Mouse (Mus musculus): ENCODE measurements around the gene Hyal1. TPM values are rescaled to one million over a fixed set of nuclear protein-coding genes. Genes with fewer than 3 reads are reported as not detected.

Hyal1 gene
- 4.6 TPM for polyA plus RNA-seq (2015; fragmentation: Illumina TruSeq; extraction: RNeasy Lipid Tissue Mini Kit (QIAGEN cat#74804); ENCODE audit: insufficient read depth, low replicate concordance)

DNA sequence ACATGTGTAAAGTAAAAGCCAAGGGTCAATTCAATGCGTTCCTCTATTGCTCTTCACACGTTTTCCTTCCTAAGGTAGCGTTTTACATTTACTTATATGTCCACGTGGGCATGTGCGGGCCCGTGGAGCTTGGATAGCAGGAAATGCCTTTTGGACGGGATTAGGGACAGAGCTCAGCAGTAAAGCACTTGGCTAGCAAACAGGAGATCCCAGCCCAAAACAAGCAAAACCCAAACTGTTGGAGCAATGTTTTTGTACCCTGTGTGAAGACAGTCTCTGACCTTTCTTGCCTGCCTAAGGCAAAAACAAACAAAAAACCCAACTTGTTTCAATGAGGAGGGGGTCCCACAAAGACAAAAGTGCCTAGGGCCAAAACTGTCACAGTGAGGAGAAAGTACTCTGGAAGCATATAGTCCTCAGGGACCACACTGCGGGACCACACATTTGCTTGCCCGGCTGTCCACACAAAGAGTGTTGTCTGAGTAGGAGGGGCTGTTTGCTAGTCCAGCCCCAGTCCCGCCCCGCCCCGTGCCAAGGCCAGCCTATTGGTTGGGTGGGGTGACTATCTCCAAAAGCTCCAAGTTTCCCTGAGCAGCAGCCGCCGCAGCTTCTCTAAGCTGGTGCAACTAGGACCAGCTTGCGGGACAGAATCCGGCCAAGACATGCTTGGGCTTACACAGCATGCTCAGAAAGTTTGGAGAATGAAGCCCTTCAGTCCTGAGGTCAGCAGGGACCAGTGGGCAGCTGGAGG, at the start of gene Hyal1:
Hyal1 (plus strand) TSS at position 571 of the 751 bp plus-strand sequence.

DNA sequence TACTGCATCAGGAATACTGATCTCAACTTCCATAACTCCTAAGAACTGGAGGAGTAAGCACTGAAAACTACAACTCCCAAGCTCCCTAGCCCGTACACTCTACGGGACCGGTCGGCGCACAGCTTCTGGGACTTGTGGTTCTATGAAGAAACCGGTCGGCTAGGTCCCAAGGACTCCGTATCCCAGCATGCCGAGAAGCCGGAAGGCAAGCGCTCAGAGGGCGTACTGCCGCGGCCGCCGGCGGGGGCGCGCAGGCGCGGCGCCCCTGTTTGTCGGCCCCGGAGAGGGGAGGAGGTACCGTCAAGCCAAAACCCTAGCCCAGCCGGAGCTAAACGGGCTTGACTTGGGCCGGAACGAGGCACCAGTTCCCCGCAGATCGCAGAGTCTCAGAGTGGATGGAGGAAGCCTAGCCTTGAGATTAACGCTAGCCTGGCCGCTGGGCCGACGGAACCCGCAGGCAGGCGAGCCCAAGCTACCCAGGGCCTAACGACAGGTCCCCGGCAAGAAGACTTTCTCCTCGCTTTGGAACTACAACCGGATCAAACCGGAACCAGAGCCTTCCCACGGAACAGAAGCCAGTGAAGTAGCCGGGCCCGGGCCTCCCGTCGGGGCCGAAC, 42.8 kb upstream of the Hyal1 start, which contains the start of gene Tmem115:
Tmem115 (plus strand) TSS at position 155 of the 617 bp plus-strand sequence.

DNA sequence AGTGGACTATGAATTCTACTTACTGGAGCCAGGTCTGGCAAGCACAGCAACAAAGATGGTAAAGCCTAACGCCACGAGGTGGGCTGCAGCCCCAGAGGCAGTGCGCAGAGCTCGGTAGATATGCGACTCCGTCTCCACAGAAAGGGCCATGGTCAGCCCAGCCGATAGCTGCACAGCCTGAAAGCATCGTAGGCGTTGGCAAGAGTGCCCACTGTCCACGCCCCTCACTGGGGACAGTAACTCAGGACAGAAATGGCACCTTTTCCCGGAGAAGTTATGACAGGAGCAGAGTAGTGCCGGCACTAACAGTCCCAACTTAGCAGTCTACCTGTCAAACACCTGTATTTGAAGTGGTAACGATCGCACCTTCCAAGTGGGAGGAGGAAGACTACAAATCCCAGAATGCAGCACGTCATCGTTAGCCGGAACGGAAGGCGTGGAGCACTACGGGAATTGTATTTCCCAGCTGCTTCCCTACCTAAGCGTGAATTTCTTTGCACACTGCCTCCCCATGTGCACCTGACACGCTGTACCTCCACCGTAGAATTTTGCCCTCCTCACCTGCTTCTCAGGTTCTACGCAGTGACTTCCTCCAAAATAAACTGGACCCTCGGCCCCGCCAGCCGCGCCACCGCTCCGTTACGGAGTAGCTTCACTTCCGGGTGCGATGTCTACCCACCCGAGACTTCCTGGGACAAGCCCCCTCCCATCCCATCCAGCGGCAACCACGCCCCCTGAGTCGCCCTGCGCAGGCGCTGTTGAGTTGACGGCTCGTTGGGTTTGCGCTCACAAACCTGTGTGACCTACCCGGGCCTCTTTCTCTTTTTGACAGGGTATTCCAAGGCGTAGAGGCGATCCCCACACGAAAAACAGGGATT, 35.0 kb upstream of the Hyal1 start, which contains the start of the genes Cyb561d2 and Nprl2:
Cyb561d2 (minus strand) TSS at position 720 of the 878 bp plus-strand sequence.
Nprl2 (plus strand) TSS at position 753 of the 878 bp plus-strand sequence.

DNA sequence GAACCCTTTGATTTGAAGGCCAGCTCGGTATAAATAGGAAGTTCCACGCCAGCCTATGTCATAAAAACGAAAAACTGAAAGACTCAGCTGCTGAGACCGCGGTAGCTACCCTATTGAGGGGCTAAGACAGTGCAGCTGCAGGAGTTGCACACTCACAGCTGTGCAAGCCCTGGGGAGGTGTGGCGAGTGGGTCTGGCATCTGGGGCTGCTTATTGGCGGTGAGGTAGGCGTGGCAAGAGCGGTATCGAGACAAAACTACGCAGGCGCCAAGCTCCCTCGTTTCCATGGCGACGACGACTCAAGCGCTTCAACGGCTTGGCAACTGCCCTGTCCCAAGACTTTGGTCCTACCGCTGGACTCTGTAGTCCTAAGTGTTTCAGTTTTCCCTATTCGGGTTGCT, 29.7 kb upstream of the Hyal1 start, which contains the start of gene Zmynd10:
Zmynd10 (plus strand) TSS at position 273 of the 400 bp plus-strand sequence.

DNA sequence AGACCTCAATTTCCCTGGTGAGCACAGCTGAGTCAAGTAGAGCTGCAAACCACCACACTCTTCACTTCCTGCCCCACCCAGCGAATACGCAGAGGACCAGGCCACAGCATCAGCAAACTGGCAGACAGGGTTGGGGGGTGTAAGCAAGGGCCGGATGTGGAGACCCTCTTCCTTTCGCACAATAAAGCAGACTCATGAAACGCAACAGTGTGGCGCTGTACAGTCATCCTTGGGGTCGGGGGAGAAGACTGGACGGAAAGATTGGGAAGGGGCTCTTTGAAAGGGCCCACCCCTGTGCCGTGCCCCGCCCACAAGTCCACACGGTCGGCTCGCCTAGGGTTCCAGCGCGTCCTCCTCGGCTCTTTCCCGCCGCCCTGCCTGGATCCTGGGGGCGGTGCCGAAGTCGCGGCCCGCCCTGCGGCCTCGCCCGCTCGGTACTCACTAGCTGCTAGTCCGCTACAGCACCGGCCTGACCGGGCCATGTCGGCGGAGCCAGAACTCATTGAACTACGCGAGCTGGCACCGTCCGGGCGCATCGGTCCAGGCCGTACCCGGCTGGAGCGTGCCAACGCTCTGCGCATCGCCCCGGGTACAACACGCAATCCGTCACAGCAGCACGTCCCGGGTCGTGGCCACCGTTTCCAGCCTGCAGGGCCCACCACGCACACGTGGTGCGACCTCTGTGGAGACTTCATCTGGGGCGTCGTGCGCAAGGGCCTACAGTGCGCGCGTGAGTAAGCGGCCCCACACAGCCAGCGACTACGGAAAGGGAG, 25.4 kb upstream of the Hyal1 start, which contains the start of gene Rassf1:
Rassf1 (plus strand) TSS at position 439 of the 773 bp plus-strand sequence.

DNA sequence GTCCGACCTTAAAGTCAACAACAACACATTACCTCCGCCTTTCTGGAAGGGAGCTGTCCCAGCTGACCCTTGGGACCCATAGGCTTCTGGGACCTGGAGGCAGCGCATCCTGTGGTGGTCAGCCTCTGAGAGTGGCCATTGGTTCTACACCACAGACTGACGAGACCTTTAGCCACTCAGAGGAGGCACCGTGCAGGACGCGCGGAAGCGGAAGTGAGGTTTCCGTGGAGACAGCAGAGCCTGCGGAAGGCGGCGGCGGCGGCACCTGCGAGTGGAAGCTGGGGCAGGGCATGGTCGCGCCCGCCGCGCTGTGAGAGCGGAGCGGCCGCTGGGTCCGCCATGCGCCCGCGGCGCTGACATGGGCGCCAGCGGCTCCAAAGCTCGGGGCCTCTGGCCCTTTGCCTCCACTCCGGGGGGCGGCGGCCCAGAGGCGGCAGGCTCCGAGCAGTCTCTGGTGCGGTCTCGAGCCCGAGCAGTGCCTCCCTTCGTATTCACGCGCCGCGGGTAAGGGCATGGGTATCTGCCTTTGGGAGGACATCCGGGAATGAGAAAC, 13.6 kb upstream of the Hyal1 start, which contains the start of gene Tusc2:
Tusc2 (plus strand) TSS at position 227 of the 553 bp plus-strand sequence.

DNA sequence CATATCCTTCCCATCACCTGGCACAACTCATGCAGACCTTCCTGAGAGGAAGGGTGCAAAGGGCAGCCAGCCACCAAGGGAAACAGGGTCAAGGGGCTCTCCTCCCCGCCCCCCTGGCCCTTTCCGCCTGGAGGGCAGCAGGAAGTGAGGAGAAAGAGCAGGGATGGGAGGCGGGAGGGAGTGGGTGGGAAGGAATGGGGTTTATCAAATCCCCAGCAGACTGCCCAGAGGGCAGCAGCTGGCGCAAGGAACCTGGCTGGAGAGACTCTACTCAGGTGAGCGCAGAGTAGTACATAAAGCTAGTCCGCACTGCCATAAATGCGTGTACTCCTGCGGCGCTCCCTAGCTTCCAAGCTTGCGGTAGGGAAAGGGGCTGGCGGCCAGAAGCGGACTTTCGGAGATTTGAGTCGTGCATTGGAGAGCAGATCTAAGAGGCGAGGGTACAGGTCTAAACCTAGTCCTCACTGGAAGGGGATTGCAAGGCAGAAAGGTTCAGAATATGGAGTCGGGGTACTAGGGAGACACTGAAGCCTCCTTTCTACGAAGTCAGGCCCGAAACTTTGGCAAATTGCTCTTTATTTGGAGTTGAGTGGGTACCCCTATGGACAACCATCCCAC, 8.9 kb upstream of the Hyal1 start, which contains the start of gene Hyal2:
Hyal2 (plus strand) TSS at position 244 of the 618 bp plus-strand sequence.

DNA sequence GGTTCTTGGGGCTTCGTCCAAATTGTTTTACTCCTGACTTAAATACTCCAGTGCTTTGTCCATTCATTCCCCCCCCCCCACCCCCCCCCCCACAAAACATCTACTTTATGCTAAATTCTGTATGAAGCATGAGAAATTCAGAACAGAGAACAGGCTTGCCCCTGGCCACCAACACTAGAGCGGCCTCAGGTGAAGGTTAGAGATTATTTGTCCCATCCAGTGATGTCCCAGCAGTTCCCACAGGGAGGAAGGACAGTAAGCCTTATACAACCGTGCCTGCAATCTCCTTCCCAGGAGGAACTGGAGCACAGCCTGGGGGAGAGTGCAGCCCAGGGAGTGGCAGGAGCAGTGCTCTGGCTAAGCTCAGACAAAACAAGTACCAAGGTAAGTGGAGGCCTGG, 1.9 kb downstream of the Hyal1 start, which contains the start of gene Naa80:
Naa80 (plus strand) TSS at position 301 of the 400 bp plus-strand sequence.

DNA sequence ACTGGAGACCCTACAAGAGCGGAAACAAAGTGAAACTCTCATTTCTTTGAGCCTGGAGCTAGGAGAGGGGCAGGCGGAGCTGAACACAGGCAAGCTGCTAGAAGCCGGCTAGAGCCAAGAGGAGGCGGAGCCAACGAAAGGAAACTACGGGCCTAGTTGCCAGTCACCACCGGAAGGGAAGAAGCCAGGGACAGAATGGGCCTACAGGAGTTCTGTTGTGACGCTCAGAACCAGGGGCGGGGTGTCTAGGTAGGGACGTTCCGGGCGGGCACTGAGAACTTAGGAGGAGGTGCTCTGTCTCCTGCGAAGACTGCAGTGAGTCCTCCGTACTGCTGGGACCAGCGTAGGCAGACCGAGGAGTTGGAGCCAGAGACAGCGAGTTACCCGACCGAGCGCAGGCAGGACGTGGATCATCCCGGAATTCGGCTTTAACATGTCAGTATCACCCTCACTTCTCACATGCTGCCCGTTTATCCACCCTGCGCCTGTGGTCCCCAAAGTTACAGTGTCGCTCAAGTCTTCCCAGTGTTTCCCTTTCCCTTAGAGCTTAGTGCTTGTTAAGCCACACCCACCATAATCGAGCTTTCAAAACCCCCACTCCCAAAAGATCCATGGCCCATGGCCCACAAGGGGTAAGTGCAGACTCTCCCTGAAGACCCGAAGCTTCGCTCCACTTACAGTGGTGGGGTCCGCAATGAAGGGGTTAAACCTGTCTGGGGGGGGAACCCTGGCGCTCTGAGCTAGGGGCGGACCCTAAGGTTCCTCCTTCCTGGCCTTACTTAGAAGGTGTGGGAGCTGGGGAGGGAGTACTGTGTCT, 4.0 kb downstream of the Hyal1 start, which contains the start of gene Hyal3:
Hyal3 (plus strand) TSS at position 318 of the 817 bp plus-strand sequence.

DNA sequence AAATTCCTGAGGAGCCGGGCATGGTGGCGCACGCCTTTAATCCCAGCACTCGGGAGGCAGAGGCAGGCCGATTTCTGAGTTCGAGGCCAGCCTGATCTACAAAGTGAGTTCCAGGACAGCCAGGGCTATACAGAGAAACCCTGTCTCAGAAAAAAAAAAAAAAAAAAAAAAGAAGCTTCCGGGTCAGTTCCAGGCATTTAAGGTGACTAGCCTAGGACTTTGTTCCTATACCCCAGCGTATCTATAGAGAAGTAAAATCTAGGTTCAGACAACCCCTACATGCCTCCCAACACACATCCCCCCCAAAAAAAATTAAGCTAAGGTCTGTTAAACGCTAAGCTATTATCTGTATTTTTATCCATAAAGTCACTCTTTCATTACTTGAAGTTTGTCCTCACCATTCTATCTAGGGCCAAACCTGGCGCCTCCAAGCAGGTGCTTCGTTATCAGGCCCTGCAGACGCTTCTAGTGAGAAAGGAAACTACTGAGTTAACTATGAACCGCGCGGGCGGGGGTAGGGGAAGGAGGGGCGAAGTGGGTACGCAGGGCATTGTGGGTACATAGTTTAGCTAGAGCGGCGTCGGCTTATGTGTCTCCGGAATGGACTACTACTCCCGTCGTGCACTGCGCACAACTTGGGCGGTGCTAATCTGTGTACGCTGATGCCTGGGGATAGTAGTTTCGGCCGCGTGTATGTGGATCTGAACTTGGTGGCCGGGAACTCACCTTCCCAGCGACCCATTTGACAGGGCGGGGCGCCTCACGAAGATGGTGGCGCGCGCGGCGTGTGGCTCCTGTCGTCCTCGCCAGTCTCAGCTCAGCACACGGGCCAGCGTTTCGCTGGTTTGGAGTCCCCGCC, 10.5 kb downstream of the Hyal1 start, which contains the start of gene Ifrd2:
Ifrd2 (plus strand) TSS at position 669 of the 859 bp plus-strand sequence.

DNA sequence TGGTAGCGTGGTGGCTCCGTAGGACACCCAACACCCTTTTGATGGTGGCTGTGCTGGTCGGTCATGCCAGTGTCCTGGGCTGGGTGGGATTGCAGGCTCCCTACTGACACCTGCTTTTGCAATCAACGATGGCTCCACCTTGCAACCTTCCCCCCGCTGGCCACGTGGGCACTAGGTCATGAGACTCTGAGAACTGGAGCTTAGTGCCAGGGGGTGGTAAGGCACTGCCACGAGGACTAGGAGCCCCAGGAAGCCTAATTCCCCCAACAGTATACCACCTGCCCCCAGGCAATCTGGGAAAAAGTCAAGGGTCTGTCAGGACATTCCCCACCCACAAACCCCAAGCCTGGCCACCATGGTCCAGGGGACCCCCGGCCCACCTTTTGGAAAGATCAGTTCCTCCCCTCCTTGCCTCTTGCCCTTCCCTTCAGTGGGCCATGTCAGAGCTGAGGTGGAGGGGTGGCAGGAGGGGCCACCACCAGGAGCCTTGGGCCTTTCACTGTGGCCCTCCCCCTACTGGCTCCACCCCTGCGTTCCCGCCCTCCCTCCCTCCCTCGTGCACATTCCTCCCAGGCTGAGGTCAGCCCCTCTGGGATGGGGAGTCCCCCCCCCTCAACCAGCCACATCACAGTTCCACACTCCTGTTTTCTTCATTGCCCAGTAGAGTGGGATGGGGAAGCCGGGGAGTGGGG, 32.2 kb downstream of the Hyal1 start, which contains the start of gene Sema3b:
Sema3b (minus strand) TSS at position 489 of the 692 bp plus-strand sequence.

Other genes starting within 250 kb of the Hyal1 start
- gene Hemk1, start 238.6 kb upstream of the Hyal1 start, polyA plus RNA-seq (2015; fragmentation: Illumina TruSeq; extraction: RNeasy Lipid Tissue Mini Kit (QIAGEN cat#74804); ENCODE audit: insufficient read depth, low replicate concordance): 12.2 TPM
- gene 6430571L13Rik, start 236.3 kb upstream of the Hyal1 start, polyA plus RNA-seq (2015; fragmentation: Illumina TruSeq; extraction: RNeasy Lipid Tissue Mini Kit (QIAGEN cat#74804); ENCODE audit: insufficient read depth, low replicate concordance): 0.30 TPM
- gene Cacna2d2, start 177.3 kb upstream of the Hyal1 start, polyA plus RNA-seq (2015; fragmentation: Illumina TruSeq; extraction: RNeasy Lipid Tissue Mini Kit (QIAGEN cat#74804); ENCODE audit: insufficient read depth, low replicate concordance): 0.33 TPM
- 5.3 TPM for gene Tmem115, start 43.0 kb upstream of the Hyal1 start, polyA plus RNA-seq (2015; fragmentation: Illumina TruSeq; extraction: RNeasy Lipid Tissue Mini Kit (QIAGEN cat#74804); ENCODE audit: insufficient read depth, low replicate concordance)
- 11.6 TPM for gene Cyb561d2, start 34.7 kb upstream of the Hyal1 start, polyA plus RNA-seq (2015; fragmentation: Illumina TruSeq; extraction: RNeasy Lipid Tissue Mini Kit (QIAGEN cat#74804); ENCODE audit: insufficient read depth, low replicate concordance)
- gene Nprl2, start 34.7 kb upstream of the Hyal1 start, polyA plus RNA-seq (2015; fragmentation: Illumina TruSeq; extraction: RNeasy Lipid Tissue Mini Kit (QIAGEN cat#74804); ENCODE audit: insufficient read depth, low replicate concordance): 20.9 TPM
- 0.14 TPM for gene Zmynd10, start 29.6 kb upstream of the Hyal1 start, polyA plus RNA-seq (2015; fragmentation: Illumina TruSeq; extraction: RNeasy Lipid Tissue Mini Kit (QIAGEN cat#74804); ENCODE audit: insufficient read depth, low replicate concordance)
- gene Rassf1, start 25.4 kb upstream of the Hyal1 start, polyA plus RNA-seq (2015; fragmentation: Illumina TruSeq; extraction: RNeasy Lipid Tissue Mini Kit (QIAGEN cat#74804); ENCODE audit: insufficient read depth, low replicate concordance): 39.0 TPM
- 30.9 TPM for gene Tusc2, start 13.7 kb upstream of the Hyal1 start, polyA plus RNA-seq (2015; fragmentation: Illumina TruSeq; extraction: RNeasy Lipid Tissue Mini Kit (QIAGEN cat#74804); ENCODE audit: insufficient read depth, low replicate concordance)
- 3.6 TPM for gene Hyal2, start 9.0 kb upstream of the Hyal1 start, polyA plus RNA-seq (2015; fragmentation: Illumina TruSeq; extraction: RNeasy Lipid Tissue Mini Kit (QIAGEN cat#74804); ENCODE audit: insufficient read depth, low replicate concordance)
- gene Naa80, start 2.0 kb downstream of the Hyal1 start, polyA plus RNA-seq (2015; fragmentation: Illumina TruSeq; extraction: RNeasy Lipid Tissue Mini Kit (QIAGEN cat#74804); ENCODE audit: insufficient read depth, low replicate concordance): 2.7 TPM
- 0.12 TPM for gene Hyal3, start 3.9 kb downstream of the Hyal1 start, polyA plus RNA-seq (2015; fragmentation: Illumina TruSeq; extraction: RNeasy Lipid Tissue Mini Kit (QIAGEN cat#74804); ENCODE audit: insufficient read depth, low replicate concordance)
- gene Ifrd2, start 10.7 kb downstream of the Hyal1 start, polyA plus RNA-seq (2015; fragmentation: Illumina TruSeq; extraction: RNeasy Lipid Tissue Mini Kit (QIAGEN cat#74804); ENCODE audit: insufficient read depth, low replicate concordance): 38.0 TPM
- 1.8 TPM for gene Sema3b, start 32.3 kb downstream of the Hyal1 start, polyA plus RNA-seq (2015; fragmentation: Illumina TruSeq; extraction: RNeasy Lipid Tissue Mini Kit (QIAGEN cat#74804); ENCODE audit: insufficient read depth, low replicate concordance)
- gene Gnai2, start 58.4 kb downstream of the Hyal1 start, polyA plus RNA-seq (2015; fragmentation: Illumina TruSeq; extraction: RNeasy Lipid Tissue Mini Kit (QIAGEN cat#74804); ENCODE audit: insufficient read depth, low replicate concordance): 273 TPM
- gene Slc38a3, start 92.6 kb downstream of the Hyal1 start, polyA plus RNA-seq (2015; fragmentation: Illumina TruSeq; extraction: RNeasy Lipid Tissue Mini Kit (QIAGEN cat#74804); ENCODE audit: insufficient read depth, low replicate concordance): not detected
- gene Gnat1, start 102.8 kb downstream of the Hyal1 start, polyA plus RNA-seq (2015; fragmentation: Illumina TruSeq; extraction: RNeasy Lipid Tissue Mini Kit (QIAGEN cat#74804); ENCODE audit: insufficient read depth, low replicate concordance): not detected
- gene Sema3f, start 133.5 kb downstream of the Hyal1 start, polyA plus RNA-seq (2015; fragmentation: Illumina TruSeq; extraction: RNeasy Lipid Tissue Mini Kit (QIAGEN cat#74804); ENCODE audit: insufficient read depth, low replicate concordance): 17.7 TPM
- gene Rbm5, start 194.1 kb downstream of the Hyal1 start, polyA plus RNA-seq (2015; fragmentation: Illumina TruSeq; extraction: RNeasy Lipid Tissue Mini Kit (QIAGEN cat#74804); ENCODE audit: insufficient read depth, low replicate concordance): 334 TPM